8 mouse cellular contexts compared by ENCODE assay signal in the genomic region with DNA sequence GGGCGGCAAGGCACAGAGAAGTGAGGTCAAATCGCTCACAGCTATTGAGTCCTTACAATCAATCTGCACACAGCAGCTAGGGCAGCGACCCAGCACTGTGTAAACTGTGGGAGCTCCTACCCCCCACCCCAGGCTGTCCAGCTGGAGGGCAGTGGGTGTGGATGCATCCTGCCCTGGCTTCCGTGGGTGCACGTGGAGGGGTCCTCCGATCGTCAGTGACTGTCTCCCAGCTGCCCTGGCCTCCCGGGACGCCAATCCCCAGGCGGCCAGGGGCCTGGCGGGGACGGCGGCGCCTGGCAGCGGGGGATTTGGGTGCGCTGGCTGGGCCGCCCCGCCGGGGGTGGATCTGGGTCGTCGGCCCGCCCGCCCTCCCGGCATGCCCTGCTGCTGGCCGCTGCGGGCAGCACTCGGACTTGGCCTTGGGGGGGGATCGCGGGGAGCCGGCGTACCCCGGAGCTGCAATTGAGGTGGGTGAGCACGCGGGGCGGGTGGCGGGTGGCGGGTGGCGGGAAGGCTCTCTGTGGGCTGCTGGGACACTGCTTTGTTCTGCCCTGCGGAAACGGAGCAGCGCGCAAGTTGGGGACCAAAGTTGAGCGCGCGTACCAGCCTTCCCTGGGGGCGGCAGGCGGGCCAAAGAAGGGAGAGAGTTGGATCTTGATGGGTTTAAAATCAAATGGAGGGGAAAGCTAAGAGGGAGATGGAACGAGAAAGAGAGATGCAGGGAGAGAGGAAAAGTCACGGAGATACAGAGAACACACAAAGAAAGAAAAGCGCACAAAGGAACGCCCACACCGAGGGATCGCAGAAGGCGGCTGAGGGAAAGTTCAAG. TPM values are rescaled to one million over a fixed set of nuclear protein-coding genes. Genes with fewer than 3 reads are reported as not detected.
DNase-seq lines count a peak whose midpoint lies in the region; ATAC-seq and TF ChIP-seq lines count a peak whose summit lies in the region.

A gene (plus strand): TSS at position 183 of the 829 bp plus-strand sequence.

- H3K36me3 ChIP-seq in thymus, adult 2 months (ENCODE audit: control insufficient read depth, insufficient read depth, low read length), result no peaks in the 10 kb centered on the region
- peaks cover 6% of the 10 kb centered on the region; the same call in 1 of the 2 replicates for H3K36me3 ChIP-seq in kidney, postnatal 0 days (ENCODE audit: insufficient read depth, low read length)

- TF ChIP-seq POLR2A in thymus, adult 2 months (IDR thresholded peaks at IDR 0.05; ENCODE audit: control insufficient read depth, extremely low read depth, insufficient read depth, low read length, poor library complexity), result no peak
- TF ChIP-seq POLR2A in cortical plate, adult 2 months (IDR thresholded peaks at IDR 0.05; ENCODE audit: extremely low read depth, insufficient read depth, low read length), result no peak
- TF ChIP-seq POLR2A in lung, adult 2 months (IDR thresholded peaks at IDR 0.05; ENCODE audit: borderline replicate concordance, extremely low read depth, low read depth, low read length), result no peak

- no peak for DNase-seq in thymus, adult 2 months
- no peak for DNase-seq in thymus, postnatal 0 days (ENCODE audit: low spot score)
- no peak for DNase-seq in heart, adult 8-10 months (ENCODE audit: low spot score)
- peak; percentile 68 for DNase-seq in kidney, postnatal 0 days (ENCODE audit: low spot score)
- peak; percentile 53 for DNase-seq in lung, adult 2 months
- peak; percentile 74 for DNase-seq in ovary, postnatal 36 days (ENCODE audit: low spot score)
- DNase-seq in c-Kit-positive CD71-positive TER-119-positive erythroid progenitor cells, embryonic 14.5 days (ENCODE audit: low spot score), result no peak

- peak within 1 kb of the TSS; percentile 83 for H3K9ac ChIP-seq in kidney, postnatal 0 days (ENCODE audit: low read depth, low read length)

- no peaks in the 10 kb centered on the region for H3K9me3 ChIP-seq in kidney, postnatal 0 days (replicated peaks; ENCODE audit: low read length)

- H3K27me3 ChIP-seq in thymus, adult 2 months (ENCODE audit: control insufficient read depth, insufficient read depth, low read length), result no peaks in the 10 kb centered on the region; the same call in 1 of the 2 replicates
- no peaks in the 10 kb centered on the region for H3K27me3 ChIP-seq in kidney, postnatal 0 days (ENCODE audit: insufficient read depth, low read length)

- H3K4me2 ChIP-seq in kidney, postnatal 0 days (ENCODE audit: low read length), result peak within 1 kb of the TSS; percentile 85

- no peaks in the 10 kb centered on the region for H3K4me1 ChIP-seq in thymus, adult 2 months (replicated peaks; ENCODE audit: control insufficient read depth, insufficient read depth, low read length)
- H3K4me1 ChIP-seq in cortical plate, adult 2 months (ENCODE audit: control insufficient read depth, insufficient read depth, low read length), result no peaks in the 10 kb centered on the region
- peaks cover 5% of the 10 kb centered on the region; the same call in 1 of the 2 replicates for H3K4me1 ChIP-seq in kidney, postnatal 0 days (replicated peaks; ENCODE audit: insufficient read depth, low read length)
- H3K4me1 ChIP-seq in lung, adult 2 months (ENCODE audit: control insufficient read depth, insufficient read depth, low read length), result peaks cover 4% of the 10 kb centered on the region; the same call in 1 of the 2 replicates

- WGBS in thymus, adult 2 months, result 5% methylated on average over 53 of the region's 54 CpGs
- under 1% methylated on average over 52 of the region's 54 CpGs for WGBS in kidney, postnatal 0 days
- 1% methylated on average over 50 of the region's 54 CpGs for WGBS in lung, adult 2 months

- ATAC-seq in kidney, postnatal 0 days (replicated peaks; ENCODE audit: low FRiP score, low read depth), result peak; percentile 77

- no peak for TF ChIP-seq CTCF in thymus, adult 2 months (IDR thresholded peaks at IDR 0.05; ENCODE audit: borderline replicate concordance, control insufficient read depth, extremely low read depth, insufficient read depth, low read length, poor library complexity)
- no peak for TF ChIP-seq CTCF in cortical plate, adult 2 months (IDR thresholded peaks at IDR 0.05; ENCODE audit: extremely low read depth, insufficient read depth, low read length)
- TF ChIP-seq CTCF in kidney, postnatal 0 days (IDR thresholded peaks at IDR 0.05; ENCODE audit: low read depth), result no peak
- no peak for TF ChIP-seq CTCF in lung, adult 2 months (IDR thresholded peaks at IDR 0.05; ENCODE audit: insufficient read depth, low read length)

- H3K4me3 ChIP-seq in thymus, adult 2 months (ENCODE audit: control insufficient read depth, insufficient read depth, low read length), result no peak within 1 kb of the TSS
- H3K4me3 ChIP-seq in cortical plate, adult 2 months (ENCODE audit: insufficient read depth, low read length), result peak within 1 kb of the TSS; percentile 42
- peak within 1 kb of the TSS; percentile 63 for H3K4me3 ChIP-seq in kidney, postnatal 0 days (replicated peaks; ENCODE audit: low read depth, low read length)
- peak within 1 kb of the TSS; percentile 68 for H3K4me3 ChIP-seq in lung, adult 2 months (replicated peaks; ENCODE audit: extremely low read depth, low read depth, low read length)

- H3K27ac ChIP-seq in thymus, adult 2 months (ENCODE audit: control insufficient read depth, insufficient read depth, low read length), result no peak within 1 kb of the TSS
- H3K27ac ChIP-seq in cortical plate, adult 2 months (ENCODE audit: insufficient read depth, low read length), result peak within 1 kb of the TSS; percentile 82
- peak within 1 kb of the TSS; percentile 77 for H3K27ac ChIP-seq in kidney, postnatal 0 days

RNA-seq across cellular contexts. Expression of the gene that starts here (rescaled TPM):
- polyA plus RNA-seq in thymus, adult 2 months (2012; rRNA removed), result 8.0 and 10.9 TPM in 2 replicates
- polyA plus RNA-seq in thymus, postnatal 0 days (2015; fragmentation: Nextera tagmentation; extraction: Ambion mirVana), result 6.5 and 7.2 TPM in 2 replicates
- 19.3 and 22.7 TPM in 2 replicates for polyA plus RNA-seq in cortical plate, adult 2 months (2012; rRNA removed)
- total RNA-seq in heart, adult 8-10 months (2022), result 10 to 100 TPM; 12.3 to 14.2 (median 12.8) TPM
- 93.2 and 95.0 TPM in 2 replicates for polyA plus RNA-seq in kidney, postnatal 0 days (2015; fragmentation: Nextera tagmentation; extraction: Ambion mirVana)
- polyA plus RNA-seq in lung, adult 2 months (2012; rRNA removed), result 62.4 and 74.1 TPM in 2 replicates

Comparison
In these comparisons a context has a peak if more than half of its experiments do, and no peak if none do; other contexts are left out.
1. DNase-seq: peak in kidney, postnatal 0 days (single experiment), lung, adult 2 months (single experiment) and ovary, postnatal 36 days (single experiment); none in thymus, adult 2 months (single experiment), thymus, postnatal 0 days (single experiment), heart, adult 8-10 months (single experiment) and c-Kit-positive CD71-positive TER-119-positive erythroid progenitor cells, embryonic 14.5 days (single experiment).